Mouse (Mus musculus): ENCODE results near the gene Gm28051. TPM values are rescaled to one million over a fixed set of nuclear protein-coding genes. Genes with fewer than 3 reads are reported as not detected.

Gene Gm28051
- polyA plus RNA-seq, 1 experiment from 2014 or later: not detected

DNA sequence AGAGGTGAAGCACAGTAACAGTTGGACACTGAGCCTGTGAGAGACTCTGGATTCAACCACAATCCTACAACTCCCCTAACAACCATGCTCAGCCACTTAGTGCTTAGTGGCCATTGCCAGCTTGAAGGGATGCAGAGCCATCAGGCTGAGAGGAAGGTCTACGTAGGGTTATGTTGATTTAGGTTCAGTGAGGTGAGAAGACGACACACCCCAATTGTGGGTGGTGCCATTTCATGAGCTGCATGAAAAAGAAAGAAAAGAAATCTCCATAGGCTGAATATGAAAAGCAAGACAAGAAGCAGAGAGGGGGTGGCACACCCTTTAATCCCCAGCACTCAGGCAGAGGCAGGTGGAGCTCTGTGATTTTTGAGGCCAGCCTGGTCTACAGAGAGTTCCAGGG lies 43.4 kb downstream of the Gm28051 start:
- Histone ChIP-seq H3K27ac (no peak overlapping the region), H3K9ac (no peak overlapping the region), H3K4me2 (no peak overlapping the region), H3K27me3 (no peaks in the 10 kb centered on the region), H3K4me1 (no peaks in the 10 kb centered on the region), H3K36me3 (replicated peaks) (no peaks in the 10 kb centered on the region), H3K4me3 (replicated peaks) (no peak overlapping the region), H3K9me3 (no peaks in the 10 kb centered on the region)
- no peak for ATAC-seq (ENCODE audit: low FRiP score)
- 76% methylated on average over 2 of the region's 2 CpGs for WGBS

DNA sequence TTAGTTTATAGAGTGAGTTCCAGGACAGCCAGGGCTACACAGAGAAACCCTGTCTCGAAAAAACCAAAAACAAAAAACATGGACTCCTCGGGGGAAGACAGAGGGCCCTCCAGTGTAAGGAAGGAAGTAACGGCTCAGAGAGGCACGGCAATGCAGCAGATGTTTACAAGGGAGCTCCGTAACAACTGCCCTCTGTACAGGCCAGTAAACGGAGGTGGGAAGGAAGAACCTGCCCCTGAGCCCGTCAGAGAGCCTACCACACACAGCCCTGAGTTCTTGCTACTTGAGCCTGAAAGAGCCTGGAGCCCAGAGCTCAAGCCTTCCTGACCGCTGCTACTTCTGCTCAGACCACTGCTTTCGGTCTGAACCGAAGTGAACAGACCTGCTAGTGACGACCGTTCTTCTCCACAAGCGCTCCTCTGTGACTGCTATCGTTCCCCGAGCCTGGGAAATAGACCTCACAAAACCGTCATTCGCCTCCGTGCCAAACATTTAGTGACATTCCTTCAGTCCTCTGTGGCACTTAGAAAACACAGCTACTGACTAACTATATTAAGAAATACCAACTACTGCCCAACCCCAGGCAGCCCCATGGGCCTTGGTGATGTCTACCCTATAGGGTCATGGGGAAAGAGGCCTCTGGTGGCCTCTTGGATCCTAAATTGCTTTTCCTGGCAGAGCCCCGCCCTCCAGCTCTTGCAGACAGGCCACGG lies 44.3 kb downstream of the Gm28051 start:
- ATAC-seq (ENCODE audit: low FRiP score): no peak
- Histone ChIP-seq H3K36me3 (replicated peaks) (no peaks in the 10 kb centered on the region), H3K4me3 (replicated peaks) (no peak overlapping the region), H3K4me2 (no peak overlapping the region), H3K27ac (no peak overlapping the region), H3K27me3 (no peaks in the 10 kb centered on the region), H3K4me1 (no peaks in the 10 kb centered on the region), H3K9me3 (no peaks in the 10 kb centered on the region), H3K9ac (no peak overlapping the region)
- WGBS: 81% methylated on average over 20 of the region's 20 CpGs

DNA sequence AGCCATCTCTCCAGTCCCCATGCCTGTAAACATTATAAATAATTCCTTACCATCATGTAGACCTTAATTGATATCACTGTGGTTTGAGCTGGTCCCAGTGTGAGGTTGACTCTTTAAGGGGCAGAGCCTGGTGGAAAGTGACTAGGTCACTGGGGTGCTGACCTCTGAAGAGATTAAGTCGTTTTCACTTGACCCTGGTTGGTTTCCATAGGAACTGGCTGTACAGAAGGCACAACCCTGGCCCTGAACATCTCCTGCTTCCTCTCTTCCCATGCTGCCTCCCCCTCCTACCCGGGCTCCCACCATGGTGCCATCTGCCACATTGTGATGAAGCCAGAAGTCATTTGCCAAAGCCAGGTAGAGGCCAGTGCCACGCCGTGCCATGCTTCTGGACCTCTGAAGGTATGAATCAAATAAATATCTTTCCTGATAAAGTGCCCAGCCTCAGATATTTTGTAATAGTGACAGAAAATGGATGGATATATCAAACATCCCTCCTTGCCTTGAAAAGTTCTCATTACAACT lies 46.7 kb downstream of the Gm28051 start:
- Histone ChIP-seq H3K36me3 (replicated peaks) (no peaks in the 10 kb centered on the region), H3K27ac (no peak overlapping the region), H3K4me1 (peaks cover 1% of the 10 kb centered on the region), H3K9me3 (no peaks in the 10 kb centered on the region), H3K9ac (no peak overlapping the region), H3K4me2 (no peak overlapping the region), H3K27me3 (peaks cover 14% of the 10 kb centered on the region; the same call in 1 of the 2 replicates), H3K4me3 (replicated peaks) (no peak overlapping the region)
- 66% methylated on average over 4 of the region's 4 CpGs for WGBS
- no peak for ATAC-seq (ENCODE audit: low FRiP score)

DNA sequence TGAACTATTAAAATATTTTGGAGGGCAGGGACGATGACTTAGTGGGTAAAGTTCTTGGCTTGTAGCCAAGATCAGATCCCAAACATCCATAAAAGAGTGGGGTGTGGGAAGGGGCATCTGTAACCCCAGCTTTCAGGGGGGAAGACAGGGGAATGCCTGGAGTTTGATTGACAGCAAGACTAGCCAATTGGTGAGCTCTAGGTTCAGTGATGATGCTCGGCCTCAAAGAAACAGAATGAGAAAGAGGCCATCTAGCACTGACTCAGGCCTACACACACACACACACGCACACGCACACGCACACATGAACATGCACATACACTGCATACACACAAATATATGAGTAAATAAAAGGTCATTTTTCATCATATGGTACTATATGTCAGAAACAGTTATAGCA lies 47.7 kb downstream of the Gm28051 start:
- WGBS: 86% methylated on average over 5 of the region's 5 CpGs
- ATAC-seq (ENCODE audit: low FRiP score): no peak
- H3K9ac ChIP-seq: no peak overlapping the region

GRCm38 (mm10) chr12:102708220-102708619 lies 49.3 kb downstream of the Gm28051 start:
- WGBS: 79% methylated on average over 11 of the region's 11 CpGs
- Histone ChIP-seq H3K4me2 (no peak overlapping the region), H3K9ac (no peak overlapping the region), H3K4me3 (replicated peaks) (no peak overlapping the region), H3K4me1 (peaks cover 22% of the 10 kb centered on the region), H3K36me3 (replicated peaks) (no peaks in the 10 kb centered on the region), H3K27ac (no peak overlapping the region), H3K27me3 (peaks cover 14% of the 10 kb centered on the region; the same call in 1 of the 2 replicates), H3K9me3 (no peaks in the 10 kb centered on the region)
- no peak for ATAC-seq (ENCODE audit: low FRiP score)

More for the DNA sequence above, 47.7 kb downstream of the Gm28051 start:
- Histone ChIP-seq H3K36me3 (replicated peaks) (no peaks in the 10 kb centered on the region), H3K9me3 (no peaks in the 10 kb centered on the region), H3K4me2 (no peak overlapping the region), H3K4me1 (peaks cover 10% of the 10 kb centered on the region), H3K4me3 (replicated peaks) (no peak overlapping the region), H3K27ac (no peak overlapping the region), H3K27me3 (peaks cover 14% of the 10 kb centered on the region; the same call in 1 of the 2 replicates)

DNA sequence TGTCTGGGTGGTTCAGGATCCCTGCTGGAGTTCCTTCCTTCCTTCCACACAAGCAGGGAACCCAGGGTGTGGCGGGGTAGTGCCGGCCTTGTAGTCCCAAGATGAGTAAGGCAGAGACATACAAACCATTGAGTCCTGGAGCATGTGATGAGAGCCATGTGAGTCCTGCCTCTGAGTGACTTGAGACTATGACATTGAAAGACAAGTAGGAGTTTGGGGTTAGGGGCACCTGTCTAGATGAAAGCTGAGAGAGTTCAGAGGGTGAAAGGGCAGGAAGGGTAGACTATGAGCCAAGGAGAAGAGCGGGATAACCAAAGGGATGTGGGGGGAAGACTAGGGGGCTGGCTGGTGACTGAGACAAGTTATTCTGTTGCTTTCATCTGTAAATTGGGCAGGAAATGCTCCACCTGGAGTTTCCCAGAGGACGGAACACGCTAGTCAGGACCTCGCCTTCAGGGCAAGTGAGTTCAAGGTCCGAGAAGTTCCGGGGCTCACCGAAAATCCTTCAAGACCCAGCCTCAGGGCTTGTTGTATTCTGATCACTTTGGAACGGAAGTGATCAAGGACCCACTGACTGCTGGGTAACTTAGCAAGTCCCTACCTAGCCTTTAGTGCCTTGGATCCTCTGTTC lies 50.6 kb downstream of the Gm28051 start:
- H3K4me2 ChIP-seq: no peak overlapping the region
- no peak overlapping the region for H3K9ac ChIP-seq
- H3K36me3 ChIP-seq (replicated peaks): no peaks in the 10 kb centered on the region
- 91% methylated on average over 10 of the region's 10 CpGs for WGBS
- ATAC-seq (ENCODE audit: low FRiP score): no peak
- H3K4me1 ChIP-seq: peaks cover 35% of the 10 kb centered on the region
- no peaks in the 10 kb centered on the region for H3K9me3 ChIP-seq
- peaks cover 14% of the 10 kb centered on the region; the same call in 1 of the 2 replicates for H3K27me3 ChIP-seq
- no peak overlapping the region for H3K27ac ChIP-seq
- no peak overlapping the region for H3K4me3 ChIP-seq (replicated peaks)

- 70% methylated on average over 6 of the region's 6 CpGs for WGBS
- H3K36me3 ChIP-seq (replicated peaks): no peaks in the 10 kb centered on the region
- ATAC-seq (ENCODE audit: low FRiP score): no peak
- peaks cover 37% of the 10 kb centered on the region for H3K4me1 ChIP-seq
- peak overlapping the region; percentile 82 for H3K4me3 ChIP-seq (replicated peaks)
- H3K9ac ChIP-seq: 0 out of 2 replicates have a peak overlapping the region, but pooled peaks have one; percentile 83
- no peaks in the 10 kb centered on the region for H3K9me3 ChIP-seq
- peak overlapping the region; percentile 91 for H3K4me2 ChIP-seq
- peaks cover 14% of the 10 kb centered on the region; the same call in 1 of the 2 replicates for H3K27me3 ChIP-seq
- no peak overlapping the region for H3K27ac ChIP-seq
Observed at GRCm38 (mm10) chr12:102705906-102706640, 51.5 kb downstream of the Gm28051 start.

DNA sequence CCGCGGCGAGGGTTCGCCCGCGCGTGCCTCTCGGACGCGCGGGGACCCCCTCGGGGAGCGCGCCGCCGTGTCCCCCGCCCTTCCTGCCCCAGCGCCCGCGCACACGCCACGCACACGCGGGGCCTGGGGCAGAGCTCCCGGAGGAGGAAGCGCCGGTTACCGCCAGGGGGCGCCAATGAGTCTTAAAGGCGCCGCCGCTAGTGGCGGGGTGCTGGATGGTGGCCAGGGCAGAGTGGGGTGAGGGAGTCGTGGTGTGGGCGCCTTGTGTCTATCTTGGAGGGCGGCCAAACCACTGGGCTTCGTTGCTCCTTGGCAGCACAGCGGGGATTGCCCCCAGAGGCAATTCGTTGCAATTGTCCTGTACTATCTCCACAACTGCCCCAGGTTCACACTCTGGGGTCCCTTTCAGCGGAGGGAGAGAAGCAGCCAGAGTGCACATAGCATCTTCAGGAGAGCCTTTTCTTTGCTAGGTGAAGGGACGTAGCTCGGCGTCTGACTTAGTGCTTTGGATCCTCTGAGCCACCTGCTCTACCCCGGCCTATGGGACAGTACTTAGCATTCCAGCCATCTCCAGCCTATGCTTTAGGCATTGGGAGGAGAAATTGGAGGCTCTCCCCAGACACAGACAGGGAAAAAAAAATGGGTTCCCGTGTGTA lies 52.2 kb downstream of the Gm28051 start:
- H3K9me3 ChIP-seq: no peaks in the 10 kb centered on the region
- peak overlapping the region; percentile 82 for H3K4me3 ChIP-seq (replicated peaks)
- H3K4me1 ChIP-seq: peaks cover 41% of the 10 kb centered on the region
- H3K27me3 ChIP-seq: peaks cover 14% of the 10 kb centered on the region; the same call in 1 of the 2 replicates
- H3K27ac ChIP-seq: peak overlapping the region; percentile 86
- no peaks in the 10 kb centered on the region for H3K36me3 ChIP-seq (replicated peaks)
- WGBS: 2% methylated on average over 45 of the region's 45 CpGs
- H3K4me2 ChIP-seq: peak overlapping the region; percentile 91
- peak; percentile 82 for ATAC-seq (ENCODE audit: low FRiP score)
- peak overlapping the region; percentile 83 for H3K9ac ChIP-seq

GRCm38 (mm10) chr12:102704457-102705198 lies 52.9 kb downstream of the Gm28051 start, which contains the start of gene Itpk1:
TSS of gene Itpk1 (minus strand) at chr12:102704930.
- Histone ChIP-seq H3K9me3 (no peaks in the 10 kb centered on the region), H3K27ac (peak within 1 kb of the TSS; percentile 86), H3K4me1 (peaks cover 47% of the 10 kb centered on the region), H3K4me3 (replicated peaks) (peak within 1 kb of the TSS; percentile 82), H3K9ac (peak within 1 kb of the TSS; percentile 83), H3K4me2 (peak within 1 kb of the TSS; percentile 91), H3K27me3 (peaks cover 14% of the 10 kb centered on the region; the same call in 1 of the 2 replicates), H3K36me3 (replicated peaks) (no peaks in the 10 kb centered on the region)
- WGBS: under 1% methylated on average over 66 of the region's 105 CpGs
- peak; percentile 90 for ATAC-seq (ENCODE audit: low FRiP score)

- peak overlapping the region; percentile 91 for H3K4me2 ChIP-seq
- peaks cover 54% of the 10 kb centered on the region for H3K4me1 ChIP-seq
- H3K36me3 ChIP-seq (replicated peaks): no peaks in the 10 kb centered on the region
- peak overlapping the region; percentile 82 for H3K4me3 ChIP-seq (replicated peaks)
- peak overlapping the region; percentile 83 for H3K9ac ChIP-seq
- H3K27ac ChIP-seq: peak overlapping the region; percentile 75
- no peaks in the 10 kb centered on the region for H3K9me3 ChIP-seq
- H3K27me3 ChIP-seq: peaks cover 14% of the 10 kb centered on the region; the same call in 1 of the 2 replicates
- 2% methylated on average over 17 of the region's 17 CpGs for WGBS
- ATAC-seq (ENCODE audit: low FRiP score): peak; percentile 17
Observed at GRCm38 (mm10) chr12:102703921-102704408, 53.6 kb downstream of the Gm28051 start.

DNA sequence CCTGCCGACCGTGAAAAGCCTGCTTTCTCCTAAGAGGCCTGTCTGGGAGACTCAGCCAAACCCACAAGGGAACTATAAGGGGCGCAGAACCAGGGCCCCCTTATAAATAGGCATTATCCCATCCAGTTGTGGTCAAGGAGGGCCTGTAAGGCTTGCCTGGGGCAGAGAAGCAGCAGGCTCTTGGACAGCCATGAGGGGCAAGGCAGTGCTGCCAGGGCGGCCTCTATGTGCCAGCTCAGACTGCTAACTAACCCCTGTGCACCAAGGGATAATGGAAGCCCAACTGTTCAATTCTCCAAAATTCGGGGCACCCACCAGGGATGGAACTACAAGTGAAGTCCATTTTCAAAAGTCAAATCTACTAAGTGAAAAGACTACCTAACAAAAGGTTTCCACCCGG lies 54.1 kb downstream of the Gm28051 start:
- H3K4me1 ChIP-seq: peaks cover 59% of the 10 kb centered on the region
- WGBS: 23% methylated on average over 6 of the region's 6 CpGs
- peak overlapping the region; percentile 71 for H3K27ac ChIP-seq

More for the DNA sequence above, 54.1 kb downstream of the Gm28051 start:
- peak overlapping the region; percentile 82 for H3K4me3 ChIP-seq (replicated peaks)
- H3K4me2 ChIP-seq: peak overlapping the region; percentile 91
- H3K9ac ChIP-seq: peak overlapping the region; percentile 83
- no peaks in the 10 kb centered on the region for H3K36me3 ChIP-seq (replicated peaks)
- peaks cover 14% of the 10 kb centered on the region; the same call in 1 of the 2 replicates for H3K27me3 ChIP-seq
- no peak for ATAC-seq (ENCODE audit: low FRiP score)
- no peaks in the 10 kb centered on the region for H3K9me3 ChIP-seq

All from forebrain, embryonic 12.5 days (tissue).